Mouse (Mus musculus): ENCODE results near the gene Mcee. TPM values are rescaled to one million over a fixed set of nuclear protein-coding genes. Genes with fewer than 3 reads are reported as not detected.

Mcee gene
- total RNA-seq (2021): 10 to 100 TPM; 49.2 to 57.9 TPM
- long read RNA-seq, transcript Mcee-203 (3 exons, 532 nt): minor isoform, 7 of 97 reads
- long read RNA-seq, transcript Mcee-201 (3 exons, 828 nt): major isoform, 16 of 97 reads
- long read RNA-seq, partial matches to known transcripts: 73 of 97 reads
- long read RNA-seq, other reads (novel, unspliced or antisense): 0 of 97 reads

- DNase-seq (ENCODE audit: low spot score in 2 of 2): peak; percentile 91 to 95
These were observed at the start of gene Mcee, which contains the start of gene Mphosph10 for GRCm38 (mm10) chr7:64392122-64392818. Gene Mcee (plus strand): TSS chr7:64392607. Gene Mphosph10 (minus strand): TSS chr7:64392268.

- no peak for DNase-seq (ENCODE audit: low spot score in 2 of 2)
These were observed 44.6 kb upstream of the Mcee start for GRCm38 (mm10) chr7:64347813-64348212.

- DNase-seq (ENCODE audit: low spot score in 2 of 2): peak in 1 of 2 experiments; percentile 72
These were observed 43.1 kb upstream of the Mcee start for GRCm38 (mm10) chr7:64349147-64349861.

GRCm38 (mm10) chr7:64351087-64351486, 41.3 kb upstream of the Mcee start:
- peak; percentile 70 to 92 for DNase-seq (ENCODE audit: low spot score in 2 of 2)

- no peak for DNase-seq (ENCODE audit: low spot score in 2 of 2)
These were observed 38.2 kb upstream of the Mcee start for GRCm38 (mm10) chr7:64354206-64354605.

GRCm38 (mm10) chr7:64356661-64357060, 35.7 kb upstream of the Mcee start:
- DNase-seq (ENCODE audit: low spot score in 2 of 2): no peak

- peak; percentile 27 to 80 for DNase-seq (ENCODE audit: low spot score in 2 of 2)
These were observed 35.0 kb upstream of the Mcee start for GRCm38 (mm10) chr7:64357405-64357804.

- no peak for DNase-seq (ENCODE audit: low spot score in 2 of 2)
These were observed 33.7 kb upstream of the Mcee start for GRCm38 (mm10) chr7:64358666-64359065.

- no peak for DNase-seq (ENCODE audit: low spot score in 2 of 2)
These were observed 32.3 kb upstream of the Mcee start for GRCm38 (mm10) chr7:64359943-64360585.

- DNase-seq (ENCODE audit: low spot score in 2 of 2): peak in 1 of 2 experiments; percentile 70
These were observed 31.8 kb upstream of the Mcee start for GRCm38 (mm10) chr7:64360586-64360945.

GRCm38 (mm10) chr7:64365863-64366262, 26.5 kb upstream of the Mcee start:
- no peak for DNase-seq (ENCODE audit: low spot score in 2 of 2)

- no peak for DNase-seq (ENCODE audit: low spot score in 2 of 2)
These were observed 22.6 kb upstream of the Mcee start for GRCm38 (mm10) chr7:64369841-64370240.

- DNase-seq (ENCODE audit: low spot score in 2 of 2): no peak
These were observed 20.2 kb upstream of the Mcee start for GRCm38 (mm10) chr7:64371940-64372878.

- no peak for DNase-seq (ENCODE audit: low spot score in 2 of 2)
These were observed 19.1 kb upstream of the Mcee start for GRCm38 (mm10) chr7:64373147-64373829.

GRCm38 (mm10) chr7:64373830-64374562, 18.4 kb upstream of the Mcee start, which contains the start of gene Fan1:
Gene Fan1 (minus strand): TSS chr7:64374095.
- peak; percentile 85 to 92 for DNase-seq (ENCODE audit: low spot score in 2 of 2)

GRCm38 (mm10) chr7:64391479-64391878, 928 bp upstream of the Mcee start:
- DNase-seq (ENCODE audit: low spot score in 2 of 2): no peak

GRCm38 (mm10) chr7:64392819-64393151, 378 bp downstream of the Mcee start:
- no peak for DNase-seq (ENCODE audit: low spot score in 2 of 2)

- DNase-seq (ENCODE audit: low spot score in 2 of 2): no peak
These were observed 8.3 kb downstream of the Mcee start for GRCm38 (mm10) chr7:64400725-64401124.

- no peak for DNase-seq (ENCODE audit: low spot score in 2 of 2)
These were observed 10.0 kb downstream of the Mcee start for GRCm38 (mm10) chr7:64402452-64402851.

Measured in layer of hippocampus, adult 18-20 months (tissue).